Mouse (Mus musculus) heart, embryonic 15.5 days (tissue): Measurements from ENCODE around the gene Hspb3. TPM values are rescaled to one million over a fixed set of nuclear protein-coding genes. Genes with fewer than 3 reads are reported as not detected.

Source experiments
- ATAC-seq: fragments of 200-750 bp; cut with Nextera tagmentation; replicated peaks from 2 replicates; pipeline ENCODE4 v1.8.0; 2017; ENCODE audit warnings: low read depth, moderate TSS enrichment; ENCODE audit not compliant: insufficient number of reproducible peaks, insufficient read depth, low FRiP score
- H3K27ac ChIP-seq: fragments of 300-500 bp; sonication (generic); 2 replicates; pipeline ENCODE4 v1.5.1; 2015; ENCODE audit warnings: mild to moderate bottlenecking, inconsistent platforms
- H3K27me3 ChIP-seq: fragments of 300-500 bp; sonication (generic); 2 replicates; pipeline ENCODE4 v1.6.1; 2015; ENCODE audit warnings: inconsistent platforms
- H3K36me3 ChIP-seq: fragments of 300-500 bp; sonication (generic); 2 replicates; pipeline ENCODE4 v1.6.1; 2015; ENCODE audit warnings: mild to moderate bottlenecking, inconsistent platforms
- H3K4me1 ChIP-seq: fragments of 300-500 bp; sonication (generic); replicated peaks from 2 replicates; pipeline ENCODE4 v1.6.1; 2015; ENCODE audit warnings: inconsistent platforms
- H3K4me2 ChIP-seq: fragments of 300-500 bp; sonication (generic); 2 replicates; pipeline ENCODE4 v1.6.1; 2015; ENCODE audit warnings: inconsistent platforms, mild to moderate bottlenecking, moderate library complexity
- H3K4me3 ChIP-seq: fragments of 300-500 bp; sonication (generic); 2 replicates; pipeline ENCODE4 v1.5.1; 2015; ENCODE audit warnings: mild to moderate bottlenecking, inconsistent platforms
- H3K9ac ChIP-seq: fragments of 300-500 bp; sonication (generic); 2 replicates; pipeline ENCODE4 v1.6.1; 2015; ENCODE audit warnings: mild to moderate bottlenecking, inconsistent platforms
- H3K9me3 ChIP-seq: fragments of 300-500 bp; sonication (generic); replicated peaks from 2 replicates; pipeline ENCODE4 v1.6.1; 2016; ENCODE audit warnings: inconsistent platforms
- WGBS: fragments of 180-500 bp; shearing (Covaris S2); methylation state at CpG from one replicate; pipeline ENCODE4 v1.1.7; 2015; ENCODE audit warnings: mixed read lengths; 5-methylcytosine and 5-hydroxymethylcytosine counted together
- polyA plus RNA-seq: library from polyadenylated mRNA; unstranded; fragments of >200 nt; fragmentation: Nextera tagmentation; extraction: Ambion mirVana; gene quantifications from 2 replicates; pipeline ENCODE4 v1.2.1, GENCODE M21; 2015

Gene Hspb3
- polyA plus RNA-seq, result 39.1 and 52.7 TPM in 2 replicates

- Histone ChIP-seq H3K27me3 (no peaks in the 10 kb centered on the region), H3K9ac (peak within 1 kb of the TSS; percentile 61), H3K9me3 (no peaks in the 10 kb centered on the region), H3K4me1 (peaks cover 16% of the 10 kb centered on the region), H3K27ac (peak within 1 kb of the TSS; percentile 94), H3K4me3 (peak within 1 kb of the TSS; percentile 54), H3K4me2 (peak within 1 kb of the TSS; percentile 68), H3K36me3 (no peaks in the 10 kb centered on the region)
- peak; percentile 88 for ATAC-seq
- WGBS, result 31% methylated on average over 28 of the region's 28 CpGs
Observed at GRCm38 (mm10) chr13:113663151-113663779, at the start of gene Hspb3. Gene Hspb3, minus strand, starts transcription at chr13:113663676.

- 83% methylated on average over 3 of the region's 3 CpGs for WGBS
- H3K9me3 ChIP-seq, result no peaks in the 10 kb centered on the region
- H3K9ac ChIP-seq, result no peak overlapping the region
- H3K4me1 ChIP-seq, result no peaks in the 10 kb centered on the region
- no peak for ATAC-seq
- H3K27ac ChIP-seq, result no peak overlapping the region
- H3K4me2 ChIP-seq, result no peak overlapping the region
- no peaks in the 10 kb centered on the region for H3K27me3 ChIP-seq
- no peak overlapping the region for H3K4me3 ChIP-seq
- H3K36me3 ChIP-seq, result no peaks in the 10 kb centered on the region
Observed at GRCm38 (mm10) chr13:113713186-113713585, 49.7 kb upstream of the Hspb3 start.

DNA sequence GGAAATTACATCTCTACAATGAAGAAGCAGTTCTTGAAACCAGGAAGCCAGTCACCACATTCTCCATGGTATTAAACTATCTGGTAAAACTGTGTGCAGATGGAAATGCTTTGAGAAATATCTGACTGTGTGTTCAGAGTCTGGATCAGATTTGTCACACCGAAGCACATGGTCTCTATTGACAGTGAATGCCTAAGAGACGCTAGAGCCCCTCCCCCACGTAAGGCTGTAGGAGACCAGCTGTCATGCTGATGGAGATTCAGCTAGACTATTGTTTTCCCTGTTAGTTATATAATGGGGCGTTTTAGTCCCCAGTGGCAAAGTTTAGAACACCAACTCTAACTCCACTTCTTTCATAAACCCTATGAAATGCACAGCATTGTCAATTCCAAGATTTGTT is 42.7 kb upstream of the Hspb3 start:
- Histone ChIP-seq H3K4me3 (no peak overlapping the region), H3K4me1 (no peaks in the 10 kb centered on the region), H3K36me3 (no peaks in the 10 kb centered on the region), H3K27ac (no peak overlapping the region), H3K27me3 (no peaks in the 10 kb centered on the region), H3K9me3 (no peaks in the 10 kb centered on the region), H3K9ac (no peak overlapping the region), H3K4me2 (no peak overlapping the region)
- 40% methylated on average over 4 of the region's 4 CpGs for WGBS
- ATAC-seq, result no peak

DNA sequence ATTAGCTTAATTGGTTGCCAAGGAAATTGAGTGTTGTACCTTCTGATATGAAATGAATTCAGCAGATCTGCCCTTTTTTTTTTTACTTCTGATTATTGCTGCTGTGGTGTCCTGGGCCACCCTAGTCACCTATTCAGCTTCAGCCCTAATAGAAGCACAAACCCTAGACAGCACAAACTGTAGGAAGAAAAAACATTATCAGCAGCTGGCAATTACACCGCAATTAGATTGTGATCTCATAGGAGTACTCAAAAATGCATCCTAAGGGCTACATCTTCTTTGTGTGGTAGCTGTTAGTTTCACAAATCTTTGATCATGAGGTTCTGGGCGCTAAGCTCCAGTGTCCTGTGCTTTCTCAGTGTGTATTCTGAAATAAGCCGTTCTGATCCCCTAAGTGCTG is 37.7 kb upstream of the Hspb3 start:
- WGBS, result 83% methylated on average over 3 of the region's 3 CpGs
- H3K4me2 ChIP-seq, result no peak overlapping the region
- no peak overlapping the region for H3K9ac ChIP-seq
- no peaks in the 10 kb centered on the region for H3K27me3 ChIP-seq
- H3K4me3 ChIP-seq, result no peak overlapping the region
- H3K4me1 ChIP-seq, result no peaks in the 10 kb centered on the region
- no peak for ATAC-seq
- H3K9me3 ChIP-seq, result no peaks in the 10 kb centered on the region
- H3K27ac ChIP-seq, result no peak overlapping the region
- no peaks in the 10 kb centered on the region for H3K36me3 ChIP-seq

- Histone ChIP-seq H3K27ac (no peak overlapping the region), H3K9me3 (no peaks in the 10 kb centered on the region), H3K36me3 (no peaks in the 10 kb centered on the region), H3K4me2 (no peak overlapping the region), H3K4me3 (no peak overlapping the region), H3K9ac (no peak overlapping the region), H3K27me3 (no peaks in the 10 kb centered on the region), H3K4me1 (no peaks in the 10 kb centered on the region)
- whole genome bisulfite sequencing, result 87% methylated on average over 8 of the region's 8 CpGs
- no peak for ATAC-seq
Observed at GRCm38 (mm10) chr13:113699928-113700327, 36.5 kb upstream of the Hspb3 start.

GRCm38 (mm10) chr13:113699415-113699873 is 36.0 kb upstream of the Hspb3 start:
- Histone ChIP-seq H3K4me3 (no peak overlapping the region), H3K4me2 (no peak overlapping the region), H3K4me1 (no peaks in the 10 kb centered on the region), H3K36me3 (no peaks in the 10 kb centered on the region), H3K9me3 (no peaks in the 10 kb centered on the region), H3K9ac (no peak overlapping the region), H3K27ac (no peak overlapping the region), H3K27me3 (no peaks in the 10 kb centered on the region)
- 36% methylated on average over 11 of the region's 11 CpGs for WGBS
- ATAC-seq, result no peak

DNA sequence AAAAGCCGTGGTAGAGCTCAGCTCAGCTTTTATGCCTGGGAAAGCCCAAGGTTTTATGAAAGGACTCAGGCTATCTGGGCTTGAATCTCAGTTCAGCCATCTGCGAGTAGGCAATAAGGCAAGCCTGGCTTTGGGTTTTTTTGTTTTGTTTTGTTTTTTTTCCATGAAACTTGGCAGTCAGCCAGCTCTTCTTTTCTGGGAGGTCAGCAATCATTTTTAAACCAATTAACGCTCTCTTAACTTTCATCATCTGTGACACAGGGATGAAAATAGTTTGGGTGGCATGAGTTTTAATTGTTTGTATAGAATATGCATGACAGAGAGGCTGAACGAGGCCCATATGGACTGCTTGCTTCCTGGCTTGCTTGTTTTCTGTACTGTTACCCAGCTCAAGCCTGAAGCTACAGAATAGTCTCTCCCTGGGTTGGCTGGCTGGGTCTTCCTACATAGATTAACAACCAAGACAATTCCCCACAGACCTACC is 33.4 kb upstream of the Hspb3 start:
- no peak overlapping the region for H3K9ac ChIP-seq
- no peak overlapping the region for H3K27ac ChIP-seq
- no peak overlapping the region for H3K4me2 ChIP-seq
- no peaks in the 10 kb centered on the region for H3K4me1 ChIP-seq
- no peak overlapping the region for H3K4me3 ChIP-seq
- 53% methylated on average over 4 of the region's 4 CpGs for WGBS
- H3K27me3 ChIP-seq, result no peaks in the 10 kb centered on the region
- ATAC-seq, result no peak
- H3K36me3 ChIP-seq, result no peaks in the 10 kb centered on the region
- no peaks in the 10 kb centered on the region for H3K9me3 ChIP-seq

DNA sequence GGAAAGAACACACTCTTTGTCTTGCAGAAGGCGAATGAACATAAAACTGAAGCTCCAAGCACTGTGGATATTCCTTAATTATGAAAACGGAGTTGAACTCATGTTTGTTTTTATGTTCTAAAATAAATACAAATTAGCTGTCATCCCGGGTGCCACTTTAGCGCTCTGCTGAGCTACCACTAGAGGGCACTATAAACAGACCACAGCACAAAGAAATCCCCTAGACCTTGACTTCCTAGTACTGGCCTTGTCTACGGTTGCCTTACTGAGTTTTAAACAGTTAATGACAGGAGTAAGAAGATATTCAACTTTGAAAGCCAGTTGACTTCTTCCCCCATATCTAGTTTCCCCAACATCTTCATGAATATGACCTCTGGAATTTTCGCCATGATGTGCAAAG is 29.9 kb upstream of the Hspb3 start:
- no peak for ATAC-seq
- Histone ChIP-seq H3K27ac (no peak overlapping the region), H3K4me1 (no peaks in the 10 kb centered on the region), H3K9me3 (no peaks in the 10 kb centered on the region), H3K36me3 (no peaks in the 10 kb centered on the region), H3K4me2 (no peak overlapping the region), H3K4me3 (no peak overlapping the region), H3K27me3 (no peaks in the 10 kb centered on the region), H3K9ac (no peak overlapping the region)
- 20% methylated on average over 6 of the region's 6 CpGs for WGBS

- WGBS, result 47% methylated on average over 9 of the region's 9 CpGs
- H3K9me3 ChIP-seq, result no peaks in the 10 kb centered on the region
- H3K27me3 ChIP-seq, result no peaks in the 10 kb centered on the region
- H3K27ac ChIP-seq, result no peak overlapping the region
- ATAC-seq, result no peak
- no peaks in the 10 kb centered on the region for H3K36me3 ChIP-seq
- no peak overlapping the region for H3K4me3 ChIP-seq
- H3K4me2 ChIP-seq, result no peak overlapping the region
- no peak overlapping the region for H3K9ac ChIP-seq
- no peaks in the 10 kb centered on the region for H3K4me1 ChIP-seq
Observed at GRCm38 (mm10) chr13:113691644-113692043, 28.2 kb upstream of the Hspb3 start.

GRCm38 (mm10) chr13:113689883-113690282 is 26.4 kb upstream of the Hspb3 start:
- no peaks in the 10 kb centered on the region for H3K36me3 ChIP-seq
- no peaks in the 10 kb centered on the region for H3K9me3 ChIP-seq
- ATAC-seq, result no peak
- 41% methylated on average over 7 of the region's 7 CpGs for WGBS
- H3K27me3 ChIP-seq, result no peaks in the 10 kb centered on the region
- H3K4me2 ChIP-seq, result no peak overlapping the region
- no peaks in the 10 kb centered on the region for H3K4me1 ChIP-seq
- H3K9ac ChIP-seq, result no peak overlapping the region
- H3K27ac ChIP-seq, result no peak overlapping the region
- H3K4me3 ChIP-seq, result no peak overlapping the region

DNA sequence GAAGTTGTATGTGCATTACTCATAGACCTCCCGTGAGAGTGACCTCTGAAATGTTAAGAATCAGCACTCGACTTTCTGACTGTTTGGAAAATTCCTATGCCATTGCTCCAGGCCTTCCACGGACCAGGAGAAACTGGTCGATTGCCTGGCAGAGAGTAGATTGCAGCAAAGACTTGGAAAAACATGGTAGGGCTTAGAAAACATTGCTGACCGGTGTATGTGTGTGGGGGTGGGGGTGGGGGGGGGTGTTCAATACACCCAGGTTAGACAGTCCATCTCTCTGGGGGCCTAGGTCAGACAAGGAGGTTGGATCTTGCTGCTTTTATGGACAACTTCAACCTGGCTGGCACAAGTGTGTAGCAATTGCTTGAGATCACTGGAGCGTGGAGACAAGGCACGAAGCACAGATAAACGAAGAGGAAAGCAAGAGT is 23.2 kb upstream of the Hspb3 start:
- H3K9me3 ChIP-seq, result no peaks in the 10 kb centered on the region
- H3K4me1 ChIP-seq, result no peaks in the 10 kb centered on the region
- 58% methylated on average over 8 of the region's 8 CpGs for WGBS
- H3K4me3 ChIP-seq, result no peak overlapping the region
- H3K9ac ChIP-seq, result no peak overlapping the region
- no peaks in the 10 kb centered on the region for H3K36me3 ChIP-seq
- no peaks in the 10 kb centered on the region for H3K27me3 ChIP-seq
- no peak overlapping the region for H3K27ac ChIP-seq
- no peak overlapping the region for H3K4me2 ChIP-seq
- no peak for ATAC-seq

- no peak for ATAC-seq
- Histone ChIP-seq H3K4me3 (no peak overlapping the region), H3K9ac (no peak overlapping the region), H3K27me3 (no peaks in the 10 kb centered on the region), H3K27ac (no peak overlapping the region), H3K4me2 (no peak overlapping the region), H3K9me3 (no peaks in the 10 kb centered on the region), H3K36me3 (no peaks in the 10 kb centered on the region), H3K4me1 (no peaks in the 10 kb centered on the region)
- WGBS, result 82% methylated on average over 5 of the region's 5 CpGs
Observed at GRCm38 (mm10) chr13:113682821-113683220, 19.3 kb upstream of the Hspb3 start.
